Mouse (Mus musculus) brain, adult 2 months (tissue): ENCODE measurements around the gene Tomm7.
"Not testable (repeated sequence)": the region's sequence is repeated elsewhere in the genome, so short reads cannot be mapped to it uniquely, and the experiment has no call there.

Experiments
- DNase-seq: peaks from one replicate; pipeline ENCODE4 v3.0.0; 2011; ENCODE audit warnings: low read depth, low spot score

Tomm7 gene

GRCm38 (mm10) chr5:23852916-23853315, 9.0 kb upstream of the Tomm7 start:
- DNase-seq: not testable (repeated sequence)

GRCm38 (mm10) chr5:23851160-23851555, 7.2 kb upstream of the Tomm7 start:
- peak; percentile 40 for DNase-seq

GRCm38 (mm10) chr5:23850345-23851159, 6.6 kb upstream of the Tomm7 start:
- DNase-seq: peak; percentile 87

- DNase-seq: peak; percentile 16
Measured at GRCm38 (mm10) chr5:23845141-23845540, 1.2 kb upstream of the Tomm7 start.

- DNase-seq: peak; percentile 53
Measured at GRCm38 (mm10) chr5:23844531-23844841, 525 bp upstream of the Tomm7 start.

GRCm38 (mm10) chr5:23838158-23838557, 5.8 kb downstream of the Tomm7 start:
- no peak for DNase-seq

GRCm38 (mm10) chr5:23835691-23836090, 8.3 kb downstream of the Tomm7 start:
- not testable (repeated sequence) for DNase-seq

GRCm38 (mm10) chr5:23830897-23831752, 12.8 kb downstream of the Tomm7 start:
- DNase-seq: peak; percentile 41

- DNase-seq: peak; percentile 82
Measured at GRCm38 (mm10) chr5:23826321-23827004, 17.5 kb downstream of the Tomm7 start.

- DNase-seq: no peak
Measured at GRCm38 (mm10) chr5:23824171-23824733, 19.7 kb downstream of the Tomm7 start.

- DNase-seq: peak; percentile 54
Measured at GRCm38 (mm10) chr5:23822306-23822705, 21.7 kb downstream of the Tomm7 start.

- peak; percentile 58 for DNase-seq
Measured at GRCm38 (mm10) chr5:23816681-23817080, 27.3 kb downstream of the Tomm7 start.

GRCm38 (mm10) chr5:23814841-23815240, 29.1 kb downstream of the Tomm7 start:
- no peak for DNase-seq

- DNase-seq: peak; percentile 41
Measured at GRCm38 (mm10) chr5:23792726-23793125, 51.2 kb downstream of the Tomm7 start.

GRCm38 (mm10) chr5:23789078-23789612, 54.8 kb downstream of the Tomm7 start:
- no peak for DNase-seq
